Mouse (Mus musculus) left cerebral cortex, adult 11 months (tissue): ENCODE measurements around the gene Hsd17b11.
"Not testable (repeated sequence)": the region's sequence is repeated elsewhere in the genome, so short reads cannot be mapped to it uniquely, and the experiment has no call there.

Experiments used
- DNase-seq: peaks from one replicate; pipeline ENCODE4 v3.0.0; 2022; ENCODE audit warnings: low spot score

Hsd17b11 gene

DNA sequence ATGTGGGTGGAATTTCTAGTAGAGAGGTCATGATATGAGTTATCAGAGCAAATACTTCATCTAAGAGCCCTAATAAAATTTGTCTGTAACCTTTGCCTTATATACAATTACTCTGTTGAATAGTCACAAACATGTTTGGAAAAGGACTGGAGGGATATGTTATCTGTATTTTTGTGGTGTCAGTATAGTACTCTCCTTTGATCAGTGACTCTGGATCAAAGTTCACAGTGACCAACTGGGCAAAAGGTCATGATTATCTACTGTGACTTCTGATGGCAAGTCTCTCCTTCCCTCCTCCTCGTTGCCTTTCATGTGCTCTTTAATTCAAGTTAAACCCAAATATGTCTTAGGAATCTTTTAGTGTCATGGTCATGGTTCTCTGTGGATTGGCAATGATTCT lies 14.1 kb upstream of the Hsd17b11 start:
- DNase-seq, result no peak

DNA sequence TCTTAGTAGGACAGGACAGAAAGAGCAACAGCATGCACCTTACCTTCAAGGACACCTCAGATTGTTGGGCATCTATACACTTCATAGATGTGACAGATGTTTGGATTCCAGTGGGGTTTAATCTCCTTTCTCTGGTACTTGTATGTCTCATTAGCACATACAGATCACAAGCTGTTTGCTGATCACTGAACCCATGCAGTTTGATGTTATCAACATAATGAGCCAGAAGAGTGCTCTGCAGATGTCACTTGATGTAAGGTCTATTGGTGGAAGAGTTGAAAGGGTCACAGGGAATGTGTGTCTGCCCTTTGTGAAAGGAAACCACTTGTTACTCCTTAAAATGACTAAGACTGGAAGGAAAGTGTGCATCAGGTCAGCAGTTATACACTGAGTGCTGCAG lies 13.3 kb upstream of the Hsd17b11 start:
- no peak for DNase-seq

DNA sequence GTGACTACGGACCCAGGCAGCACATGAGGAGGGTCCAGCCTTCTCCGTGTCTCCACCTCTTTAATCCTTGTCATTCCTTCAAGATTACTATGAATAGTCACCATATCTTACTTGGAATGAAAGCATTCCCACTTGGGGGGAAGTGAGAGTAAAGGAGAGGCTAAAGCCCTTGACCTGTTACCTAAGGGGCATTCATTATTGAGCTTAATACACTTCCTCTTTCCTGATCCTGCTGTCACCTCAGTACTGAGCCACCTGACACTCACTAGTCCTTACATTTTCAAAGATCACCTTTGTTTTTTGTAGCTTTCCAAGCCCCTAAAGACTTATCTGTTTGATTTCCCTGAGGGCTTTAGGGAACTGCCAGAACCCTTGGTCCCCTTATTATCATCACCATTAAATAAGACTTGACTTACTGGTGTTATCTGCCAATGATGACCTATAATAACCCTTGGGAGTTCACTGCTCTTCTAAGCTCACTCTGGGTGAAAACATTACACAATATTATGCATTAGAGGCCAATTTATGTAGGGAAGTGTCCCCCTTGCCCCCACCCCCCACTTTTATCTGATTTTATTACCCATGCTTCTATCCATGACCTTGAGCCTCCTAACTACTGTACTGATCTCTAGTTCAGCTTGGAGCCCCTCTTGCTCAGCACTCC lies 10.8 kb upstream of the Hsd17b11 start:
- no peak for DNase-seq

- DNase-seq, result no peak
Measured at GRCm38 (mm10) chr5:104025245-104025854, 3.6 kb upstream of the Hsd17b11 start.

DNA sequence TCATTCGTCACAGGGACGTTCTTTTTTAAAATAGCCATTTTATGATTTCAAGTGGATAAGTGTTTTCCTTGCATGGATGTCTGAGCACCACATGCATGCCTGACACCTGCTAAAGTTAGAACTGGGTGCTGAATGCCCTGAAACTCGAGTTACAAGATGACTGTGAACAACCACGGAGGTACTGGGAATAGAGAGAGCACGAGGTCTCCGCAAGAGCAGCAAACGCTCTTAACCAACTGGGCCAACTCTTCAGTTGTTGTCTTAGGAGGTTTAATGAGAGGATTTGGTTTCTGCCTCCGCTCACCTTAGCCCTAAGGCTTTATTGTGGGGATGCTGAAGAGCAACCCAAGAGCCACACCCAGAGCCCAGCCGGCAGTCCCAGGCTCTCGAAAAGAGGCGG lies 3.0 kb upstream of the Hsd17b11 start:
- no peak for DNase-seq

DNA sequence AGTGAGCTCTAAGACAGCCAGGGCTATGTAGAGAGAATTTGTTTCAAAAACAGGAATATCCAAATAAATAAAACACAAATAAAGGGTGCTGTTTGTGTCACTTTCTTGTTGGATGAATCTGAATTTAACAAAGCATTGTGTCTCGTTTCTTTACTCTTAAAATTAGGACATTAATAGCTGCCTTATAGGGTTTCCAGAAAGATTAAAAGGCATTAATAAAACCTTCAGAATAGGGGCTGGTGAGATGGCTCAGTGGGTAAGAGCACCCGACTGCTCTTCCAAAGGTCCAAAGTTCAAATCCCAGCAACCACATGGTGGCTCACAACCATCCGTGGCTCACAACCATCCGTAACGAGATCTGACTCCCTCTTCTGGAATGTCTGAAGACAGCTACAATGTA lies 2.5 kb upstream of the Hsd17b11 start:
- DNase-seq, result not testable (repeated sequence)

GRCm38 (mm10) chr5:104023289-104024020 lies 1.7 kb upstream of the Hsd17b11 start:
- DNase-seq, result no peak

- no peak for DNase-seq
Measured at GRCm38 (mm10) chr5:104022558-104022957, 839 bp upstream of the Hsd17b11 start.

DNA sequence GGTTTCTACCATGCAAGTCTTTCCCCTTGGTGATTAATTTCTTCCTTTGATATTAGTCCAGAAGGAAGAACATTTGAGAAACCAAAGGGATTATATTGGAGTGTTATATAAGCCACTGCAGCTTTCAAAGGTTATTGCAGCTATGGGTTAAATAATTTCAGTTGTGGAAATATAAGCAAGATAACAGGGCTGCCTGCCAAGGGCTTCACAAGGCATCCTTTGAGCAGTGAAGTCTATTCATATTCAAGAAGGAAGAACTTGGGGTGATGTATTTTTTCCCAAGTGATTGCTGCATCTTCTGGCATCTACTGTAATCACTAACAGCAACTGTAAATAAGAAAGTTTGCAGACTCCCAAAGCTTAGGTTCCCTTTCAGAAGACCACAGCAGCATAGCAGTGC lies 10.3 kb downstream of the Hsd17b11 start:
- no peak for DNase-seq

- DNase-seq, result no peak
Measured at GRCm38 (mm10) chr5:104010261-104010660, 11.5 kb downstream of the Hsd17b11 start.

DNA sequence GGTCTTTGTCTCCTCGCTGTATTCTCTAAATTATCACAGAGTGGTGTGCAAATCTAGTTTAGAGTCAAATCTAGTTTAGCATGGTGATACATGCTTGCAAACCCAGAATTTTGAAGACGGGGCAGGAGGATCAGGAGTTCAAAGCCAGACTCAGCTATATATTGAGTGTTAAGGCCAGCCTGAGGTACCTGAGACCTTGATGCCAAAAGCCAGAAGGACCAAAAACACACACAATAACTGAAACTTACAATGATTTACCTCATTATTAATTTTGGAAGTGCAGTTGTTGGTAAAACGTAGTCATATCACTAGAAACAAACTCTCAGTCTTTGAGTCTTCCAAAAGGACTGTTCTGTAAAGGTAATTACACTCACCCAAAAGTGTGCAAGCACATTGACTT lies 12.3 kb downstream of the Hsd17b11 start:
- no peak for DNase-seq

- no peak for DNase-seq
Measured at GRCm38 (mm10) chr5:104007801-104008200, 13.9 kb downstream of the Hsd17b11 start.

GRCm38 (mm10) chr5:104006811-104007210 lies 14.9 kb downstream of the Hsd17b11 start:
- DNase-seq, result no peak

DNA sequence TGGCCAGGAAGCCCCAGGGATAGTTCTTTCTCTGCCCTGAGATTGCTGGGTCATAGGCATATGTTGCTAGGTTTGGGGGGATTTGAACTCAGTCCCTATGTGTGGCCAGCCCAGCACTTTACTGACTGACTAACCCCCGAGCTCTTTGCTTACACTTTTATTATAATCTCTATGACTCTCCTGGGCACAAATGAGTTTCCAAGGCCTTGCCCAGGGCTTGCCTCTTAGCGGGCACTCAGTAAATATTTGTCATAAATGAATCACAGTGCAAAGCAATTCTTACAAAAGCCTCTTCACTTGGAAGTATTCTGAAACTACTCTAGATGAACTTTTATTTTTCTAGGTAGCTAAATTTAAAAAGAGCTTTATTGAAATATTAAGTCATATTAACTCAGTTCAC lies 17.8 kb downstream of the Hsd17b11 start:
- DNase-seq, result no peak

- no peak for DNase-seq
Measured at GRCm38 (mm10) chr5:104003256-104003931, 18.3 kb downstream of the Hsd17b11 start.

- DNase-seq, result no peak
Measured at GRCm38 (mm10) chr5:104002549-104003255, 19.0 kb downstream of the Hsd17b11 start.

GRCm38 (mm10) chr5:103999738-104000137 lies 22.0 kb downstream of the Hsd17b11 start:
- peak; percentile 61 for DNase-seq

- no peak for DNase-seq
Measured at GRCm38 (mm10) chr5:103998739-103999138, 23.0 kb downstream of the Hsd17b11 start.

GRCm38 (mm10) chr5:103995181-103995580 lies 26.5 kb downstream of the Hsd17b11 start:
- DNase-seq, result no peak

DNA sequence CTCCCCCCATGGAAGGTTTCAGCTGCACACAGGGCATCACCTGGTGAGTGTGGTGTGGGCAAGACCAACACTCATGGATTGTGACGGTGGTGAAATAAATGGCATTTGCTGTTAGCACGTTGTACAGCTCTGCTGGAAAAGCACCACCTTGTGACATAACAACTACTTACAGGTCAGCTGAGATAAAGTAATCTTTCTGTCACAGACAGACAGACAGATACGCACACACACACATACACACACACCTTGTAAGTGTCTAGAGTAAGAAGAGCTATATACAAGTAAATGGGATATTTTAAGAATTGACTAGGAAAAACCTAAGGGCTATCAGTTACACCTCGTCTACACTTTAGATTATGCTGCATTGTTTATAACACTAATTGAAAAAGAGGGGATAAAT lies 27.1 kb downstream of the Hsd17b11 start:
- DNase-seq, result no peak

GRCm38 (mm10) chr5:103993601-103994000 lies 28.1 kb downstream of the Hsd17b11 start:
- no peak for DNase-seq

GRCm38 (mm10) chr5:103992831-103993230 lies 28.9 kb downstream of the Hsd17b11 start:
- DNase-seq, result no peak
